Mouse (Mus musculus) MEL (cell line): ENCODE data around the gene Aqr. TPM values are rescaled to one million over a fixed set of nuclear protein-coding genes. Genes with fewer than 3 reads are reported as not detected.

Experiments
- DNase-seq: peaks from one replicate; pipeline ENCODE4 v3.0.0; 2011; ENCODE audit warnings: low read depth, low spot score
- H3K27ac ChIP-seq: 2 replicates; pipeline ENCODE4 v1.5.1; 2012; ENCODE audit warnings: low read depth, mild to moderate bottlenecking, control low read depth, low read length, moderate library complexity; ENCODE audit not compliant: control insufficient read depth
- H3K27me3 ChIP-seq, 2 experiments: fragments of 150-350 bp in 1 of 2; sonication (generic) in 1 of 2; 2 replicates each; pipeline ENCODE4 v1.6.1; 2012; ENCODE audit warnings: low read length in 2 of 2, mild to moderate bottlenecking in 2 of 2, improper control_type of control experiment in 1 of 2, moderate library complexity in 1 of 2; ENCODE audit not compliant: insufficient read depth in 2 of 2, control insufficient read depth in 1 of 2
- H3K36me3 ChIP-seq, 2 experiments: 2 replicates each; pipeline ENCODE4 v1.6.1; 2012 to 2014; ENCODE audit warnings: low read length in 2 of 2, improper control_type of control experiment in 1 of 2, inconsistent platforms in 1 of 2, mild to moderate bottlenecking in 1 of 2; ENCODE audit not compliant: insufficient read depth in 2 of 2, control insufficient read depth in 1 of 2
- H3K4me1 ChIP-seq, 2 experiments: fragments of 150-350 bp in 1 of 2; sonication (generic) in 1 of 2; 2 replicates each; pipeline ENCODE4 v1.6.1; 2012; ENCODE audit warnings: low read length in 2 of 2, improper control_type of control experiment in 1 of 2, mild to moderate bottlenecking in 1 of 2; ENCODE audit not compliant: insufficient read depth in 2 of 2, control insufficient read depth in 1 of 2
- H3K4me3 ChIP-seq, 2 experiments: fragments of 150-350 bp in 1 of 2; sonication (generic) in 1 of 2; 2 replicates each; pipeline ENCODE4 v1.5.1; 2012; ENCODE audit warnings: low read depth in 2 of 2, low read length in 2 of 2, mild to moderate bottlenecking in 2 of 2, moderate library complexity in 2 of 2, control low read depth in 1 of 2, improper control_type of control experiment in 1 of 2; ENCODE audit not compliant: control insufficient read depth in 1 of 2, insufficient read depth in 1 of 2
- H3K79me2 ChIP-seq: 2 replicates; pipeline ENCODE4 v1.6.1; 2012; ENCODE audit warnings: mild to moderate bottlenecking, low read length, moderate library complexity; ENCODE audit not compliant: control insufficient read depth, poor library complexity, insufficient read depth
- H3K9ac ChIP-seq: 2 replicates; pipeline ENCODE4 v1.6.1; 2012; ENCODE audit warnings: low read depth, mild to moderate bottlenecking, control low read depth, low read length, moderate library complexity; ENCODE audit not compliant: control insufficient read depth, poor library complexity, severe bottlenecking
- H3K9me3 ChIP-seq: fragments of 150-350 bp; sonication (generic); replicated peaks from 2 replicates; pipeline ENCODE4 v1.6.1; 2012; ENCODE audit warnings: mild to moderate bottlenecking, low read length, improper control_type of control experiment, moderate library complexity; ENCODE audit not compliant: insufficient read depth
- BHLHE40 ChIP-seq: IDR thresholded peaks from 2 replicates; pipeline ENCODE4 v1.6.1; 2012; ENCODE audit warnings: low read depth, mild to moderate bottlenecking, inconsistent platforms, low read length, improper control_type of control experiment, borderline replicate concordance
- CHD1 ChIP-seq: IDR thresholded peaks from 2 replicates; pipeline ENCODE4 v1.6.1; 2012; ENCODE audit warnings: low read depth, mild to moderate bottlenecking, inconsistent platforms, low read length, improper control_type of control experiment
- E2F4 ChIP-seq: IDR thresholded peaks from 2 replicates; pipeline ENCODE4 v1.6.1; 2011; ENCODE audit warnings: low read depth, low read length, improper control_type of control experiment, borderline replicate concordance
- EP300 ChIP-seq, 2 experiments: IDR thresholded peaks; 2 replicates each; pipeline ENCODE4 v1.6.1; 2011; ENCODE audit warnings: improper control_type of control experiment in 2 of 2, low read length in 2 of 2, low read depth in 1 of 2, mild to moderate bottlenecking in 1 of 2
- ETS1 ChIP-seq: IDR thresholded peaks from 2 replicates; pipeline ENCODE4 v1.6.1; 2012; ENCODE audit warnings: low read depth, mild to moderate bottlenecking, inconsistent platforms, low read length, improper control_type of control experiment, moderate library complexity
- GATA1 ChIP-seq: IDR thresholded peaks from 2 replicates; pipeline ENCODE4 v1.6.1; 2011; ENCODE audit warnings: low read depth, low read length, improper control_type of control experiment
- KAT2A ChIP-seq: conservative IDR thresholded peaks from 2 replicates; pipeline ENCODE4 v1.6.1; 2012; ENCODE audit warnings: low read depth, low read length, improper control_type of control experiment, inconsistent platforms
- MAX ChIP-seq: IDR thresholded peaks from 2 replicates; pipeline ENCODE4 v1.6.1; 2011; ENCODE audit warnings: low read length, improper control_type of control experiment
- NELFE ChIP-seq: IDR thresholded peaks from 2 replicates; pipeline ENCODE4 v1.6.1; 2011; ENCODE audit warnings: low read depth, low read length, improper control_type of control experiment
- POLR2A ChIP-seq, 2 experiments: IDR thresholded peaks; 2 replicates each; pipeline ENCODE4 v1.6.1; 2011 to 2012; ENCODE audit warnings: low read length in 2 of 2, mild to moderate bottlenecking in 2 of 2, control low read depth in 1 of 2, improper control_type of control experiment in 1 of 2, low read depth in 1 of 2, moderate library complexity in 1 of 2; ENCODE audit not compliant: control insufficient read depth in 1 of 2, insufficient read depth in 1 of 2, poor library complexity in 1 of 2
- POLR2AphosphoS2 ChIP-seq: IDR thresholded peaks from 2 replicates; pipeline ENCODE4 v1.6.1; 2011; ENCODE audit warnings: low read length, improper control_type of control experiment
- RAD21 ChIP-seq: IDR thresholded peaks from 2 replicates; pipeline ENCODE4 v1.6.1; 2011; ENCODE audit warnings: mild to moderate bottlenecking, low read depth, low read length, improper control_type of control experiment
- RCOR1 ChIP-seq: IDR thresholded peaks from 2 replicates; pipeline ENCODE4 v1.6.1; 2012; ENCODE audit warnings: low read depth, mild to moderate bottlenecking, inconsistent platforms, low read length, improper control_type of control experiment
- TAL1 ChIP-seq: IDR thresholded peaks from 2 replicates; pipeline ENCODE4 v1.6.1; 2012; ENCODE audit warnings: mild to moderate bottlenecking, inconsistent platforms, low read length, moderate library complexity, mixed read lengths
- TCF12 ChIP-seq: IDR thresholded peaks from 2 replicates; pipeline ENCODE4 v1.6.1; 2014; ENCODE audit warnings: low read depth, mild to moderate bottlenecking, inconsistent platforms, low read length, improper control_type of control experiment, moderate library complexity
- UBTF ChIP-seq: IDR thresholded peaks from 2 replicates; pipeline ENCODE4 v1.6.1; 2012; ENCODE audit warnings: low read depth, mild to moderate bottlenecking, inconsistent platforms, low read length, improper control_type of control experiment, moderate library complexity, borderline replicate concordance; ENCODE audit not compliant: insufficient read depth
- USF1 ChIP-seq: IDR thresholded peaks from 2 replicates; pipeline ENCODE4 v1.6.1; 2014; ENCODE audit warnings: low read depth, mild to moderate bottlenecking, inconsistent platforms, low read length, improper control_type of control experiment, moderate library complexity
- USF2 ChIP-seq, 2 experiments: IDR thresholded peaks; 2 replicates each; pipeline ENCODE4 v1.6.1; 2011 to 2012; ENCODE audit warnings: improper control_type of control experiment in 2 of 2, low read length in 2 of 2, borderline replicate concordance in 1 of 2, inconsistent platforms in 1 of 2, low read depth in 1 of 2, mild to moderate bottlenecking in 1 of 2; ENCODE audit not compliant: insufficient read depth in 1 of 2
- ZMIZ1 ChIP-seq: IDR thresholded peaks from 2 replicates; pipeline ENCODE4 v1.6.1; 2012; ENCODE audit warnings: low read depth, mild to moderate bottlenecking, inconsistent platforms, low read length, improper control_type of control experiment, moderate library complexity
- ZNF384 ChIP-seq: IDR thresholded peaks from 2 replicates; pipeline ENCODE4 v1.6.1; 2012; ENCODE audit warnings: low read depth, mild to moderate bottlenecking, inconsistent platforms, low read length, improper control_type of control experiment
- polyA plus RNA-seq, 2 experiments: library from polyadenylated mRNA; stranded (reverse) in 1 of 2; unstranded in 1 of 2; fragments of >175 nt in 1 of 2; fragments of >200 nt in 1 of 2; gene quantifications; 2 replicates each; pipeline versions ENCODE4 v1.2.1 to v1.2.4; 2012; ENCODE audit warnings: low replicate concordance in 2 of 2, low read depth in 1 of 2; ENCODE audit not compliant: insufficient read length in 2 of 2, insufficient read depth in 1 of 2, missing spikeins in 1 of 2
- total RNA-seq: library from RNA; depleted of rRNA; stranded (reverse); fragments of 300-350 nt; gene quantifications from 2 replicates; pipeline ENCODE4 v1.2.3, GENCODE M21; 2012

Gene Aqr
- total and polyA plus RNA-seq, 3 experiments = 45.9 to 143 (median 69.1) TPM

GRCm38 (mm10) chr2:114119451-114119850 is 67.4 kb downstream of the Aqr start:
- H3K9me3 ChIP-seq = no peaks in the 10 kb centered on the region
- H3K4me1 ChIP-seq = no peaks in the 10 kb centered on the region
- no peaks in the 10 kb centered on the region for H3K27me3 ChIP-seq
- H3K27ac ChIP-seq = no peak overlapping the region
- no peak overlapping the region for H3K4me3 ChIP-seq
- no peak for DNase-seq
- peaks cover 0 to 21% of the 10 kb centered on the region in 2 experiments; a peak in 2 of 4 replicates for H3K36me3 ChIP-seq
- no peak overlapping the region for H3K9ac ChIP-seq
- H3K79me2 ChIP-seq = no peaks in the 10 kb centered on the region
- TF ChIP-seq KAT2A (no peak), BHLHE40 (no peak), E2F4 (no peak), TCF12 (no peak), GATA1 (no peak), RAD21 (no peak), TAL1 (no peak), MAX (no peak), RCOR1 (no peak), POLR2A (IDR thresholded peaks at IDR 0.05; ENCODE audit: control insufficient read depth in 1 of 2, insufficient read depth in 1 of 2, low read depth in 1 of 2, low read length in 2 of 2, poor library complexity in 1 of 2) (no peak), UBTF (no peak)
- TF ChIP-seq, all 39 proteins: peak for 0

DNA sequence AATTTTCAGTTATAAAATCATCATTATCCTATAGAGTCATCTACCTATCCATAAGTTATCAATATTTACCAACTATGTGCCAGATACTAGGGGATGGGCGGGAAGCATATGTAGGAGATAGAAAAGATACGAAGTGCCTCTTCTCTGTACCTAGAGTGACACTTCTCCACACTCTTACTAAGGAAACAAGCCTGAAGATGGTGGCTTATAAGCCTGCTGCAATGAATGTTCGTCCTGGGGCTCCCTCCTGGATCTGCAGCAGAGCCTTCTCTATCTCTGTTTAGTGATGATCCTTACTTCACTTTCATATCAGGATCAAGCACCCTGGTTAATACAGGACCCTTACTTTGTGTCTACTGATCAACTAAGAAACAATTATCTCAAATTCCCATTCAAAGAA is 69.2 kb downstream of the Aqr start:
- no peak overlapping the region for H3K4me3 ChIP-seq
- peaks cover 0 to 27% of the 10 kb centered on the region in 2 experiments; a peak in 2 of 4 replicates for H3K36me3 ChIP-seq
- H3K9me3 ChIP-seq = no peaks in the 10 kb centered on the region
- no peak for DNase-seq
- no peaks in the 10 kb centered on the region for H3K27me3 ChIP-seq
- no peak for TF ChIP-seq E2F4
- TF ChIP-seq ZMIZ1 = no peak
- TF ChIP-seq EP300 (IDR thresholded peaks at IDR 0.05; ENCODE audit: low read depth in 1 of 2, low read length in 2 of 2) = no peak
- no peak for TF ChIP-seq MAX
- TF ChIP-seq POLR2AphosphoS2 = no peak
- no peak for TF ChIP-seq USF1
- no peaks in the 10 kb centered on the region for H3K4me1 ChIP-seq
- H3K9ac ChIP-seq = no peak overlapping the region
- H3K27ac ChIP-seq = no peak overlapping the region
- H3K79me2 ChIP-seq = no peaks in the 10 kb centered on the region

GRCm38 (mm10) chr2:114117235-114117634 is 69.6 kb downstream of the Aqr start:
- H3K79me2 ChIP-seq = no peaks in the 10 kb centered on the region
- no peak overlapping the region for H3K9ac ChIP-seq
- TF ChIP-seq RCOR1 = no peak
- TF ChIP-seq CHD1 = no peak
- no peak for TF ChIP-seq ZNF384
- no peak for TF ChIP-seq NELFE
- TF ChIP-seq POLR2A (IDR thresholded peaks at IDR 0.05; ENCODE audit: control insufficient read depth in 1 of 2, insufficient read depth in 1 of 2, low read depth in 1 of 2, low read length in 2 of 2, poor library complexity in 1 of 2) = no peak
- no peak for TF ChIP-seq ETS1
- TF ChIP-seq TAL1 = no peak
- no peak for TF ChIP-seq USF2 (IDR thresholded peaks at IDR 0.05; ENCODE audit: borderline replicate concordance in 1 of 2, insufficient read depth in 1 of 2, low read depth in 1 of 2, low read length in 2 of 2)
- H3K27ac ChIP-seq = no peak overlapping the region
- H3K9me3 ChIP-seq = no peaks in the 10 kb centered on the region
- no peak overlapping the region for H3K4me3 ChIP-seq
- H3K36me3 ChIP-seq = peaks cover 0 to 28% of the 10 kb centered on the region in 2 experiments; a peak in 2 of 4 replicates
- DNase-seq = no peak
- H3K4me1 ChIP-seq = no peaks in the 10 kb centered on the region
- H3K27me3 ChIP-seq = no peaks in the 10 kb centered on the region
